Mouse (Mus musculus): ENCODE measurements around the gene Zfp653. TPM values are rescaled to one million over a fixed set of nuclear protein-coding genes. Genes with fewer than 3 reads are reported as not detected.

Zfp653 gene
- polyA plus RNA-seq (2021; fragmentation: Nextera tagmentation): 3.5 and 4.6 TPM in 2 replicates
- long read RNA-seq, experiment 1, transcript Zfp653-202 (9 exons, 1,888 nt): major isoform, 9 of 35 reads
- long read RNA-seq, experiment 1, partial matches to known transcripts: 10 of 35 reads
- long read RNA-seq, experiment 1, other reads (novel, unspliced or antisense): 12 of 35 reads
- long read RNA-seq, experiment 2, partial matches to known transcripts: 3 of 7 reads
- long read RNA-seq, experiment 2, other reads (novel, unspliced or antisense): 1 of 7 reads

GRCm38 (mm10) chr9:22070791-22071573 is at the start of gene Zfp653, which contains the start of gene Gm49318:
Gene Zfp653, minus strand, starts transcription at chr9:22071376.
Gene Gm49318, minus strand, starts transcription at chr9:22071259.

GRCm38 (mm10) chr9:22116740-22117426 is 45.7 kb upstream of the Zfp653 start, which contains the start of gene Elof1:
Gene Elof1, minus strand, starts transcription at chr9:22117172.

GRCm38 (mm10) chr9:22098993-22099696 is 28.0 kb upstream of the Zfp653 start, which contains the start of gene Cnn1:
Gene Cnn1, plus strand, starts transcription at chr9:22099216.

GRCm38 (mm10) chr9:22085022-22085834 is 14.1 kb upstream of the Zfp653 start, which contains the start of gene Ecsit:
Gene Ecsit, minus strand, starts transcription at chr9:22085438.

GRCm38 (mm10) chr9:22051958-22052254 is 19.3 kb downstream of the Zfp653 start, which contains the start of gene Elavl3:
Gene Elavl3, minus strand, starts transcription at chr9:22052023.

Other genes with a start within 250 kb of the Zfp653 start
- not detected in 2 replicates for gene Angptl8, start 235.9 kb downstream of the Zfp653 start, polyA plus RNA-seq (2021; fragmentation: Nextera tagmentation)
- 3.2 and 3.9 TPM in 2 replicates for gene Dock6, start 218.7 kb downstream of the Zfp653 start, polyA plus RNA-seq (2021; fragmentation: Nextera tagmentation)
- gene Rab3d, start 153.2 kb downstream of the Zfp653 start, polyA plus RNA-seq (2021; fragmentation: Nextera tagmentation): 6.7 and 6.8 TPM in 2 replicates
- gene Ccdc159, start 143.9 kb downstream of the Zfp653 start, polyA plus RNA-seq (2021; fragmentation: Nextera tagmentation): 8.4 and 9.2 TPM in 2 replicates
- gene Tmem205, start 143.8 kb downstream of the Zfp653 start, polyA plus RNA-seq (2021; fragmentation: Nextera tagmentation): 87.3 and 88.2 TPM in 2 replicates
- 75.3 and 142 TPM in 2 replicates for gene Plppr2, start 134.3 kb downstream of the Zfp653 start, polyA plus RNA-seq (2021; fragmentation: Nextera tagmentation)
- 6.2 and 17.7 TPM in 2 replicates for gene Swsap1, start 115.6 kb downstream of the Zfp653 start, polyA plus RNA-seq (2021; fragmentation: Nextera tagmentation)
- gene Epor, start 107.9 kb downstream of the Zfp653 start, polyA plus RNA-seq (2021; fragmentation: Nextera tagmentation): 16.7 and 18.2 TPM in 2 replicates
- gene Rgl3, start 81.9 kb downstream of the Zfp653 start, polyA plus RNA-seq (2021; fragmentation: Nextera tagmentation): 1.0 and 1.5 TPM in 2 replicates
- 2.7 TPM in 2 replicates for gene Ccdc151, start 68.7 kb downstream of the Zfp653 start, polyA plus RNA-seq (2021; fragmentation: Nextera tagmentation)
- 24.2 and 25.2 TPM in 2 replicates for gene Prkcsh, start 68.6 kb downstream of the Zfp653 start, polyA plus RNA-seq (2021; fragmentation: Nextera tagmentation)
- 21.2 and 23.5 TPM in 2 replicates for gene Elavl3, start 19.4 kb downstream of the Zfp653 start, polyA plus RNA-seq (2021; fragmentation: Nextera tagmentation)
- not detected in 2 replicates for gene Gm49318, start 117 bp downstream of the Zfp653 start, polyA plus RNA-seq (2021; fragmentation: Nextera tagmentation)
- 51.1 and 51.8 TPM in 2 replicates for gene Ecsit, start 14.1 kb upstream of the Zfp653 start, polyA plus RNA-seq (2021; fragmentation: Nextera tagmentation)
- gene Cnn1, start 27.8 kb upstream of the Zfp653 start, polyA plus RNA-seq (2021; fragmentation: Nextera tagmentation): 0.49 and 0.67 TPM in 2 replicates
- gene Elof1, start 45.8 kb upstream of the Zfp653 start, polyA plus RNA-seq (2021; fragmentation: Nextera tagmentation): 175 and 193 TPM in 2 replicates
- gene Acp5, start 64.3 kb upstream of the Zfp653 start, polyA plus RNA-seq (2021; fragmentation: Nextera tagmentation): 0.21 and 0.39 TPM in 2 replicates
- gene Pigyl, start 85.5 kb upstream of the Zfp653 start, polyA plus RNA-seq (2021; fragmentation: Nextera tagmentation): 173 and 183 TPM in 2 replicates
- 0.06 TPM in 1 of 2 replicates, not detected in the other for gene Zfp872, start 116.7 kb upstream of the Zfp653 start, polyA plus RNA-seq (2021; fragmentation: Nextera tagmentation)
- gene Zfp809, start 154.3 kb upstream of the Zfp653 start, polyA plus RNA-seq (2021; fragmentation: Nextera tagmentation): 11.1 and 12.7 TPM in 2 replicates
- 1.9 and 3.0 TPM in 2 replicates for gene Zfp599, start 188.5 kb upstream of the Zfp653 start, polyA plus RNA-seq (2021; fragmentation: Nextera tagmentation)
- gene Zfp810, start 236.3 kb upstream of the Zfp653 start, polyA plus RNA-seq (2021; fragmentation: Nextera tagmentation): 8.4 and 11.9 TPM in 2 replicates

Data from left cerebral cortex, adult 6 months (tissue).